Mouse (Mus musculus) c-Kit-positive CD71-negative TER-119-negative erythroid progenitor cells, embryonic 14.5 days (primary cell): ENCODE results near the gene Cdh13.

Source experiments
- DNase-seq: peaks from one replicate; pipeline ENCODE4 v3.0.0-alpha.2; 2013; ENCODE audit warnings: low read depth

Cdh13 gene

GRCm38 (mm10) chr8:118380782-118381181 is 97.2 kb downstream of the Cdh13 start:
- DNase-seq, result no peak

GRCm38 (mm10) chr8:118381641-118382040 is 98.1 kb downstream of the Cdh13 start:
- no peak for DNase-seq

- no peak for DNase-seq
Observed at GRCm38 (mm10) chr8:118384314-118384713, 100.8 kb downstream of the Cdh13 start.

- no peak for DNase-seq
Observed at GRCm38 (mm10) chr8:118389456-118389855, 105.9 kb downstream of the Cdh13 start.

GRCm38 (mm10) chr8:118393909-118394650 is 110.5 kb downstream of the Cdh13 start:
- DNase-seq, result no peak

- DNase-seq, result no peak
Observed at GRCm38 (mm10) chr8:118395178-118395577, 111.6 kb downstream of the Cdh13 start.

- no peak for DNase-seq
Observed at GRCm38 (mm10) chr8:118404836-118405235, 121.3 kb downstream of the Cdh13 start.

- DNase-seq, result no peak
Observed at GRCm38 (mm10) chr8:118407322-118407721, 123.8 kb downstream of the Cdh13 start.

- no peak for DNase-seq
Observed at GRCm38 (mm10) chr8:118409396-118409795, 125.9 kb downstream of the Cdh13 start.

GRCm38 (mm10) chr8:118410341-118410970 is 126.9 kb downstream of the Cdh13 start:
- no peak for DNase-seq

GRCm38 (mm10) chr8:118415672-118416071 is 132.1 kb downstream of the Cdh13 start:
- DNase-seq, result no peak

- no peak for DNase-seq
Observed at GRCm38 (mm10) chr8:118416811-118417355, 133.3 kb downstream of the Cdh13 start.

GRCm38 (mm10) chr8:118422624-118423023 is 139.1 kb downstream of the Cdh13 start:
- DNase-seq, result no peak

GRCm38 (mm10) chr8:118428941-118429340 is 145.4 kb downstream of the Cdh13 start:
- no peak for DNase-seq

- DNase-seq, result no peak
Observed at GRCm38 (mm10) chr8:118431731-118432440, 148.4 kb downstream of the Cdh13 start.

- no peak for DNase-seq
Observed at GRCm38 (mm10) chr8:118433553-118434180, 150.1 kb downstream of the Cdh13 start.

GRCm38 (mm10) chr8:118436751-118437150 is 153.2 kb downstream of the Cdh13 start:
- DNase-seq, result no peak

GRCm38 (mm10) chr8:118437152-118437551 is 153.6 kb downstream of the Cdh13 start:
- no peak for DNase-seq

GRCm38 (mm10) chr8:118437874-118438273 is 154.3 kb downstream of the Cdh13 start:
- no peak for DNase-seq

- no peak for DNase-seq
Observed at GRCm38 (mm10) chr8:118439857-118440256, 156.3 kb downstream of the Cdh13 start.

- DNase-seq, result no peak
Observed at GRCm38 (mm10) chr8:118443361-118443760, 159.8 kb downstream of the Cdh13 start.

GRCm38 (mm10) chr8:118444651-118445207 is 161.2 kb downstream of the Cdh13 start:
- DNase-seq, result no peak
